Mouse (Mus musculus) ovary, adult 10 weeks (tissue): ENCODE measurements around the gene Igtp. TPM values are rescaled to one million over a fixed set of nuclear protein-coding genes. Genes with fewer than 3 reads are reported as not detected.

Experiments
- polyA plus RNA-seq: library from polyadenylated mRNA; stranded (reverse); fragments of 350-450 nt; fragmentation: Illumina TruSeq; extraction: RNeasy Lipid Tissue Mini Kit (QIAGEN cat#74804); gene quantifications from one replicate; pipeline ENCODE4 v1.2.3, GENCODE M21; 2014

Igtp gene
- polyA plus RNA-seq = 16.1 TPM

GRCm38 (mm10) chr11:58199229-58200037 lies at the start of gene Igtp, which contains the start of gene Irgm2:
Gene Igtp (plus strand): TSS chr11:58199556.
Gene Irgm2 (plus strand): TSS chr11:58199618.

GRCm38 (mm10) chr11:58168167-58168915 lies 31.0 kb upstream of the Igtp start, which contains the start of gene Gemin5:
Gene Gemin5 (minus strand): TSS chr11:58168539.

DNA sequence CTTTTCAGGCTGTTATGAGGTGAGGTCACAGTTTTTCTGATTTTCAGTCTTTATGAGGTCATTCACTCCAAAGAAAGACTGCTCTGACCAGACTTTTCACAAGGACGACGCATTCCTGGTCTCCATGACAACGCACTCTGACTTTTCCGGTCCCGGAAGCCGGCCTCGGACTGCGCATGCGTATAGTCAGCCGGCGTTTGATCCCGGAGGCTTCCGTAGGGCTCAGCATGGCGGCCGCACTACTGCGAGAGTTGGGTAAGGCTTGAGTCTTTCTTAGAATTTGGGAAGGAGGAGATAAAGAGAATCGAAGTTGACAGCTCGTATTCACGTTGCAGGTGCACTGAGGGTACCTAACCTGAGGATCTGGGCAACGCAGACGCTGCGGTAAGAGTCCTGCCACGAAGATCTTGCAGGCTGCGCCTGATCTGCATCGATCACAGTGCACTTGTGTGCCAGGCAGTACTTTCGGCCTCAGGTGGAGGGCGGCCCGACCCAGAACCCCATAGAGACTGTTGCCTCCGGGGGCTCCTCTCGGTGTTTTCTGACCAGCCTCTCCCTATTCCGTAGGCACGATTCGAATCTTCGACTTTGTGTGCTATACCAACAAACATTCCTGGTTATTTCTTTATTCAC lies 27.8 kb upstream of the Igtp start, which contains the start of gene Mrpl22:
Gene Mrpl22, plus strand, starts transcription at position 203 of the 633 bp plus-strand sequence.

Other genes with a start within 250 kb of the Igtp start
- gene Larp1, start 190.5 kb upstream of the Igtp start, polyA plus RNA-seq = 24.5 TPM
- 0.43 TPM for gene Gm12248, start 106.4 kb upstream of the Igtp start, polyA plus RNA-seq
- 35.5 TPM for gene Cnot8, start 95.4 kb upstream of the Igtp start, polyA plus RNA-seq
- gene Gemin5, start 31.0 kb upstream of the Igtp start, polyA plus RNA-seq = 8.7 TPM
- gene Mrpl22, start 27.9 kb upstream of the Igtp start, polyA plus RNA-seq = 35.7 TPM
- gene Irgm2, start 62 bp downstream of the Igtp start, polyA plus RNA-seq = 30.9 TPM
- gene 4930438A08Rik, start 75.2 kb downstream of the Igtp start, polyA plus RNA-seq = not detected
- 0.48 TPM for gene Zfp692, start 107.5 kb downstream of the Igtp start, polyA plus RNA-seq
- 52.3 TPM for gene Zfp672, start 130.8 kb downstream of the Igtp start, polyA plus RNA-seq
- gene Sh3bp5l, start 131.2 kb downstream of the Igtp start, polyA plus RNA-seq = 0.80 TPM
- not detected for gene Lypd8, start 179.5 kb downstream of the Igtp start, polyA plus RNA-seq
- not detected for gene 1810065E05Rik, start 221.6 kb downstream of the Igtp start, polyA plus RNA-seq
- gene Gm12253, start 233.0 kb downstream of the Igtp start, polyA plus RNA-seq = not detected